Mouse (Mus musculus) hindlimb bud, embryonic 11.5 days (tissue): ENCODE data around the gene Klf7.
"Not testable (repeated sequence)": the region's sequence is repeated elsewhere in the genome, so short reads cannot be mapped to it uniquely, and the experiment has no call there.

Experiments used
- DNase-seq: peaks from one replicate; pipeline ENCODE4 v3.0.0-alpha.2; 2012; ENCODE audit warnings: low read depth, low spot score; ENCODE audit errors: extremely low spot score

Klf7 gene

DNA sequence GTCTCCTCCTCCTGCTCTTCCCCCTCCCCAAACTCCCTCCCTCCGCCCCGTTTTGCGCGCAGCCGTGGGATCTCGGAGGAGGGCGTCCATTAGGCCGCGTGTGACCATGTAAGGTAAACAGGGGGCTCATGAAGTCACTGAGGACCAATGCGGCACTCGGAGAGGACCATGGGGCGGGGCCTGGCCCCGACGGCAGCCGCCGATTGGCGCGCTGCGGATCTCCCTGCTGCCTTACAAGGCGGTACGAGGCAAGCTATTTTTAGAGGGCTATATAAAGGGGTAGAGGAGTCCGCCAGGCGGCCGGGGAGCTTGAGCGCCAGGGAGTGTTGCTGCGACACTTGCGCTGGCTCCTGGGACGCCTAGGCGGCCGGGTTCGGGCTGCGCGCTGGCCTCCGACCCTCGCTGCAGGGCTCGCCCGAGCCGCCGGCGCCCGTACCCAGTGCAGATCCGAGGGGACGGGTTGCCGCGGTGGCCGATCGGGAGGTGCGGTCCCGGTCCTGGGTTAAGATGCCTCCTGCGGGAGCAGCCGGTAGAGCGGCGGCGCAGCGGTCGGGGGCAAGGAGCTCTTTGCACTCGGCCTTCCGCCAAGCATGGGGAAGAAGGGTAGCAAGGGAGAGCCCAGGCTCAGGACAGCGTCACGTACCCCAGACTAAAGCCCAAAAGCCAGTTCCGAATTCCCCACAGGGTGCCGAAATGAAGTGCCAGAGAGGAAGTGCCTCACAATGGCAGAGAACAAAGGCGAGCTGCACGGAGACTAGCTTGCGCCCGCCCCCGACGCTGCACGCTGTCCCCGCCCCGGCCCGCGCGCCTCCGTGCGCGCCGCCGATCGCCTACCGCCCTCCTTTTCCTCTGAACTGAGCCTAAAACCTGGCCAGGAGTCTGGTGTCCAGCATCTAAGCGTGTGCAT, at the start of gene Klf7:
Klf7 (minus strand) TSS at position 724 of the 907 bp plus-strand sequence.
- peak; percentile 92 for DNase-seq

DNA sequence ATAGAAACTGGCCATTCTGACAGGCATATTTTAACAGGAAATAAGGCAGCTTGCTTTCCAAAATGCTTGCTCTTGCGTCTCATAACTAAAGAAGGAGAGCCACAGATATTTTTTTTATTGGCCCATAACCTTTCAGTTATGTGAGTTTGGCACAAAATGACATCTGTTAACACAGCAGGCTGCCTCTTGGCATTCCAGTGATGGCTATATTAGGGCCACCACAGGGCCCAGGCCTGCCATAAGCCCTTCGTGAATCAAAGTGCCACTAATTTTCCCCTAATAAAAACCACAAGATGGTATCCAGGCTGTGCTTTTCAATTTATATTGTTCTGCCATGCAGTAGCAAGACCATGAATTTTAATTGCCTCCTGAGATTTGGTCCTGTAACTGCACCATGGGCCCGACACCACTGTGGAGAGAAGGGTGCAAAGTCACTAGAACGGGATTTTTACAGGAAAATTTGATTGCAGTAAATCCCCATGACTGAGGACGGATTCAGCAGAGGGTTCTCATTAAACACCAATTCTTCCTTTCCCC, 42.5 kb upstream of the Klf7 start:
- peak; percentile 56 for DNase-seq

DNA sequence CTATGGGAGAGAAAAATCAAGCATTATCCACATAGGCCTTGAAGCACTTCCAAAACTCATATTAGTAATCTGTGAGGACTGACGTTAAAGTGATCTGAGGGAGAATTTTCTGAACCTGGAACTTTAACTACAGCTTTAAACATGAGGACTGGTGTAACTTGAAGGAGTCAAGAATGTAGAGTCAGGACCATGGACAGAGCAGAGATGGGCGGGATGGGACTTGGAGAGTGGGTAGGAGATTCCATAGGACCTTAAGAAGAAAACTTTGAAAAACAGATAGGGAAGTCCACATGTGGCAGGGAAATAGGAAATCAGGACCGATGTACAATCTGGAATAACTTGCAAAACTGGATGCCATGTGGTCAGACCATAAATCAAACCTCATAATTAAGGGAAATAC, 36.7 kb upstream of the Klf7 start:
- peak; percentile 56 for DNase-seq

DNA sequence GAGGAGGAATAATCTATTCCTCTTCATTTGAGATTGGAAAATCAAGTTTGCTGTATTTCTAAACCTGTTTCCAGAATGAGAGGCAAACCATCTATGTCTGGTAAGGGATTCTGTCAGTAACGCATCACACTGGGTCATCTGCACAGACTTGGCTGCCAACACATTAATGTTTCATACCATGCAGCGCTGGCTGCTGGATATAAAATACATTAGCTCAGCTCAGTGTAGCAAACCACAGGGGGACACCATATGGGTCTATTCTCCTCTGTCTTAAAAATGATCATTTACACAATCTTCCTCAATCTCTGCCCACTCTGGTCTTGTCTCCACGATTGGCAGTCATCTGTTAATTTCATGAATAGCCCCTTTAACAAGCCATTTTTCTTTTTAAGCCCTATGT, 27.1 kb upstream of the Klf7 start:
- DNase-seq, result no peak

DNA sequence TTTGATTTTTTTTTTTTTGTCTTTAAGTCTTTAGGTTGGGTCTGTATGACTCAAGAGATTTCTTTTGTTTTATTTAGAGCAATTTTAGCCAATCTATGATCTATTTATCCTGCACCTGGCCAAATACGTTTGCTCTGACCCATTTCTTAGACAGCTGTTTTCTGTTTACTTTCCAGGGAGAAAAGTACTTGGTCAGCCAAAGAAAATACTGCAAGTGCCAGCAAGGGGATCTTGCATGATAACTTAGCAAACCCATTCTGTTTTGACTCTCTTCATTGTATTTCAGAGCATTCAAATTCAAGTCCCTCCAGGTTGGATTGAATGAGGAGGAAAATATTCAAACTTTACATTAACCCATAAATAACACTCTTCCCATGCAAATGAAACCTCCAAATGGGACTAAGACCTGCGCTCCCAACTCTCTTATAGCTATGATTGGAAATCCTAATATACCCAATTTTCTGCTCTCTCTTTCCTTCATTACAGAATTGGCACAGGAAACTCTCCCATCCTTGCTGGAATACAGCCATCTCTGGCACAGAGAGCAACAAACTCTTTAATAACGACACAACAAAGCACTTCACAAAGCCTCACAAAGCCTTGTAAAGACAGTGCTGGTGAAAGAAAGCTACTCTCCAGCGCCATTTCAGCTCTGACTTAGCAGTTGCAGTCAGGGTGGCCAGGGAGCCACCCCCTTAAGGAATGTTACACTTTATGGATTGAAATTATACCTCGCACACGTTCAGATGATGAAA, 20.8 kb upstream of the Klf7 start:
- DNase-seq, result no peak

DNA sequence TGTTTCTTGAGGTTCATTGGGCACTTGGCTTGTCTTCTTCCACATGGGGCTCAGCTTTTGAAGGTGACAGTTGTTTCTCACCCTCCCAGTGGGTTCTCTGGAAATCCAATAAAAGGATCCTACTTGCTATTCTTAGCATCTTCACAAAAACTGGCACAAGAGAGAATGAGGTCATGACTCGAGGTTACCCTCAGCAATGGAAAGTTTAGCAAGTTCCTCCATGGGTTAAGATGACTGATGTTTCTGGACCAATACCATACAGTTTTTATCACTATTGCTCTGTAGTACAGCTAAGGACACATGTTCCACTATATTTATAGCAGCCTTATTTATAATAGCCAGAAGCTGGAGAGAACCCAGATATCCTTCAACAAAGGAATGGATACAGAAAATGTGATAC, 12.4 kb upstream of the Klf7 start:
- DNase-seq, result no peak

DNA sequence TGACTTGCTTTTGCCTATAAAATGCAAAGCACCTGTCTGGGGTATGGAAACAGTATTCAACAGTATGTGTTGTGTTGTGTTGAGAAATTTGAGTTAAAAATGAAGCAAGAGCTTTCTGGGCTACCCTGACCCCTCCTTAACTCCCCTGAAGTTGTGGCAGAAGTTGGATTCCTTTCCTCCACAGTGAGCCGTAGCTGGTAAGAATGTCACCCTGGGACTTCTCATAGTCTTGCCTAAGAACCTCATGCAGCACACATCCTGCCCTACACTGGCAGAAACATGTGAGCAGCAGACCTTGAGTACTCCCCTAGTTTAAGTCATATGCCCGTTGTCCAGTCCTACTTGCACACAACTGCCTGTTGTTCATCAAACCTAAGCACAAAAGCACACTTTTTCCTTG, 4.7 kb upstream of the Klf7 start:
- no peak for DNase-seq

DNA sequence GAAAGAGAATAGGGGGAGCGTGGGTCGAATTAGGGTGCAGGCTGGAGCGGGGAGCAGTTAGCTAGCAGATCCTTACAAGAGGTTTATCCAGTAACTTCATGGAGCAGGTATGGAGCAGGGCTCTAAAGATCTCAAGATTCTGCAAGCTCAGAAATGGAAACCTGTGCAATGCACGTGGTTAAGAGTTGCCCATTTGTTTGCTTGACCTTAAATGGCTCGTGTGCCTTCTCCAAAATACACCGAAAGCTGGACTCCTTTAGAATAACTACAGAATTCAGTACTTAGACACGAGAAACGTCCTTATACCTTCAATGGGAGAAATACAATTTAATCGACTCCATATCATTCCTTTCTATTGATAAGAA, 366 bp upstream of the Klf7 start:
- DNase-seq, result no peak

DNA sequence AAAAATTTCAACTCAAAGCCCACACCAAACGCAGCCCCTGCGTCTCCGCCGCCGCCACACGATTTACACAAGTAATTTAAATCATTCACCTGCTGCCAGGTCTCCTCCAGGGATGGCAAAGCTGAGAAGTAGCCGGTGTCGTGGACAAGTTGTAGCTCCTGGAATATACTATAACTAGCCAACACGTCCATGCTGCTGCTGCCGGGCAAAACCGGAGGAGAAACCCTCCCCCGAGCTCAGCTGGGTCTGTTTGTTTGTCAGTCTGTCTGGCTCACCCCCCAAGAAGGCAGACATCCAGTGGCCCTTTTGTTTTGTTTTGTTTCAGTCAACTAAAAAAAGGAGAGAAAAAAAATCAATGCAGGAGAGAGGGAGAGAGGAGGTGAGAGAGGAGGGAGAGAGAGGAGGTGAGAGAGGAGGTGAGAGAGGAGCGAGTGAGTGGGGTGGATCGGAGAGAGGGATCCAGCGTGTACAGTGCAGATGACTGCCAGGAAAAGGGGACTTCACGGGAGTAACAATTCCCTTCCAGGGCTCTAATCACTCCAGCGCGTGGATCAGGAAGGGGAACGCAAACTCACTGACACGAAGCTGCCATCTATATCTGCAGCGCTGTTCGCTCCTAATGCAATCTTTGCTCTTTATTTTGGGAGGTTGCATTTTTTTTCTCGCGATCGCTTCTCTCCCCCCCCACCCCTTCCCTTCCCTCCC, 1.1 kb downstream of the Klf7 start:
- DNase-seq, result peak; percentile 30

DNA sequence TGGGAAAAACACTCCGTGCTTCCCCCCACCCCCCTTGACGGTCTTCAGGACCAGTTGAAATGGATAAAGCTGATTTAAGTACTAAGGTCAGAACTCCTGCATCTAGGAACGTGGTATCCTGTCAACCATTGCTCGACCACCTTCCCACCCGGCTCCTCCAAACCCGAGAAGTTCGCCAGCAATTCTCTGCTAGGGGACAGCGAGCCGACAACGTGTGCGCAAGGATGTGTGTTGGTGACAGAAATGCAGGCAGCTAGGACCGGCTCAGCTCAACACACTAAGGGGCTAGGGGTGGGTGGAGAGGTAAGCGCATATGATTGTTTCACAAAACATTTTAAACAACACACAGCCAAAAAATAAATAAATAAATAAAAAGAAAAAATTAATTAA, 1.7 kb downstream of the Klf7 start:
- DNase-seq, result no peak

DNA sequence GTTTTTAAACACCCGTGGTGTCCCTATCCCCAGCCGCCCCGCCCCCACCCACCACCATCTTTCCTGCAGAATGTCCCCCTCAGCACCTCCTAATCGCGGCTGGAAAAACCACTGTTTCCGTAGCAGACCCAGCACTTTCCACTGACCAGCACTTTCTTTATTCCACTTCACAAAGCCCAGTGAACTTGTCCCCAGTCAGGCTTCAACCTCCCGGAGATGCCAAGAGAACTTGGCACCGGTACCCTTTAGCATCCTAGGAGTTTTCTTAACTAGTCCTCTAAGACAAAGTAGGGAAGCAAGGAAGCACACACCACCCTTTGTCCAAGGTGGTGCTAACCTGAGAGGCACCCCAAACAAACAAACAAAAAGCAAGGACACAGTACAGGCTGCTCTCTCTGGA, 2.2 kb downstream of the Klf7 start:
- no peak for DNase-seq

DNA sequence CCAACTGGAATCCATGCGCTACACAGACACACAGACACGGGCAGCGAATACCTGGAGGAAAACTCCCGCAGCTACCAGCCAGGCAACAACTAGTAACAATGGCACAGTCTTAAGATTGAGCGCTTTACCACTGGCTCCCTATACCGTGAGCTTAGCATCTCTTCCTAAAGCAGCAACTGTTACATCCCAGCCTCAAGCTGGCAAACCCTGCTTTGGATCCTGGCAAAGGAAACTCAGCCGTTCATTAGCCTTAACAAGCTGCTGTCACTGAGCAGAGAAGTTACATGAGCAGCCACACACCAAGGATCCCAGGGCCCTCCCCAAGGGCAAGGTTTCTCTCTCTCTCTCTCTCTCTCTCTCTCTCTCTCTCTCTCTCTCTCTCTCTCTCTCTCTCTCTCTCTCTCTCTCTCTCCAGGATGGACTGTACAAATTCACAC, 2.7 kb downstream of the Klf7 start:
- no peak for DNase-seq

DNA sequence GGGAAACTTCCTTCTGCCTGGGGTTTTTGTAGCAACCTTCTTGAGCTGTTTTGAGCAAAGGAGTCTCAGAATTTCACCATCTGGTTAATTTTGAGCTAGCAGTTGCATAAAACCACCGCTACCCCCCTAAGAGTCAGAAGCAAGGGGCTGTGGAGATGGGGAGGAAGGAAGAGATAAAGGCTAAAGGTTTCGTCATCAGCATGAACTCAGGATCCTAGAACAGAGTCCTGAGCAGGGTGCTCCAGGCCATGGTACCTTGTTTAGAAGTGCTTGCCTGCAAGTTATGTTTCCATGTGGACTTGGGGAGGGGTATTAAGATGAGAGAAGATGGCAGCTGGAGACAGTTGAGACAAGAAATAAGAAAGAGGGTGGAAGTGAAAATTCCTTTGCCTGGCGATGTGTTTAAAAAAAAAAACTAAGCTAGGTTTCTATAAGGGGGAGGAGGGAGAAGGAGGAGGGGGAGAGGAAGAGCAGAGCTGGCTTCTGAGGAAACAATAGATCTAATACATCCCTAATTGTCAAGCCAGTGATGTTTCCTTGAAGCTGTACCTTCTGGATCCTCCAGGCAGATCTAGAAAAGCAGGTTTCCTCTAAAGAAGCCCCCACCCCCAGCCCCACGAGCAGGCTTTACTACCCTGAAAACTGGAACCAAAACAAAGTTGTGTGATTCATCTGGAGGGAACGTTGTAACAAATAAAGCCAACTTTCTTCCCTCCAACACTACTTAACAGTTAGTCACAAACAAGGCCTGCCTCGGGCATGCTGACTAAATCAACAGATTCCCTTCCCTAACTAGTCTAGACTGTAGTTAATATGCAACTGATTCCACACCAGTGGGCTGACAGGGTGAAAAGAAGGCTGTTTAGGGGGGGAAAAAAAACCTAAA, 3.6 kb downstream of the Klf7 start:
- DNase-seq, result no peak

DNA sequence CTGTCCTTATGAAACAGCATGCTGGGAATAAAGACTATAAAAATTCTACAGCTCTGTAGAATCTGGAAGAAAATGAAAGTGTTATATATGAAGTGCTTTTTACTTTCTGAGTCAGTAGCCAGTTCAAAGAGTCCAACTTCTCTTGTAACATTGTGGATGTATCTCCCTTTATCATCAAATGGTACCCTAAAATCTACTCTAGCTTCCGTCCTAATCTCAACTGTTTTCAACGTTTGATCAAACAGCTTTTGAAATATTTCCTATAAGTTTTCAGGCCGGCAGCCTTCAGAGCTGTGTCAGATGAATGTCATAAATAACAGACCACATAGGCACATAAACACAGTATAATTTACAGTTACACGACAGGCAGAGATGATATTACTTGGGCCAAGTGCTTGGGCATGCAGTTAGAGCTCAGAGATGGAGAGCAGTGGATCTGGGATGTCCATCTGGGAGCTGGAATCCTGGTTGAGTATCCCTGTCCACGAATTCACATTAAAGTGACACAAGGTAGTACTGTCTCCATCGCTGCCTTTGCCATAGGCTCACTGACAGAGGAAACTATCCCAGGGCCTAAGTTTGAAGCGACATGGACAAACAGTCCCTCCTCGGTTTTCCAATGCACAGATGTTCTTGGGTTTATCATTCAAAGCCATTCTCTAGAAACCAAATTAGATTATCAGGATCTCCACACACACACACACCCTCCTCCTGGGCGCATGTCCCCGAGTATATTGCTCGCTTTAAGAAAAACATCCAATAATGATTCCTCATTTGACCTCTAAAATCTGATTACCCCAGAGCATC, 4.4 kb downstream of the Klf7 start:
- DNase-seq, result no peak

DNA sequence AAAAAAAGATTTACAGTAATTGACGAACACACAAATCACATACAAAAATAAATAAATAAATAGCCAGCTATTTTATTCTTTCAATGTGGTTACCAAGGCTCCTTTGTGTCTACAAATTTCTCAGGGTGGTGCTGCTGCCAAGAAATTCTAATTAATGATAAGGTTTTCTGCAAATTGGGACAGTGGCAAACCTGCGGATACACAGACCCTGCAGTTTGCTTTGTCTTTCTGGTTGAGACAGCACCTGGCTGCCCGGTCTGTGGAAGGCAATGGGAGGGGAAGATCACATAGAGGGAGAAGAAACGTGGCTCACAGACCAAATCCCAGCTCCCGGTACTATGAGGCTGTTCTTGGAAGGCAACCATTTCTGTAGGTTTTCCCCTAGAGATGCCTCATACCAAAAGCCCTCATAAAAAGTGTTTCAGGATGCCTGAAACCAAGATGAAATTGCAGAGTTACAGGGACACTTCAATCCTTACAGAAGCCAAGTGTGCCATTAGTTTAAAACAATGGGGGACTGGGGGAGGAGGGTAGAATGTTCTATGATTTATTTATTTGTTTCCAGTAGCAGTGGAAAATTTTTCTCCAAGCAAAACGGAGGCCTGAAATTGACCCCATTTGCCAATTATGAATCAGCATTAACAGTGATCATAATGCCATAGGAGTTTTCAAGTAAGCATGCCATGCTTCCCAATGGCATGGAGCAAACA, 5.2 kb downstream of the Klf7 start:
- no peak for DNase-seq

DNA sequence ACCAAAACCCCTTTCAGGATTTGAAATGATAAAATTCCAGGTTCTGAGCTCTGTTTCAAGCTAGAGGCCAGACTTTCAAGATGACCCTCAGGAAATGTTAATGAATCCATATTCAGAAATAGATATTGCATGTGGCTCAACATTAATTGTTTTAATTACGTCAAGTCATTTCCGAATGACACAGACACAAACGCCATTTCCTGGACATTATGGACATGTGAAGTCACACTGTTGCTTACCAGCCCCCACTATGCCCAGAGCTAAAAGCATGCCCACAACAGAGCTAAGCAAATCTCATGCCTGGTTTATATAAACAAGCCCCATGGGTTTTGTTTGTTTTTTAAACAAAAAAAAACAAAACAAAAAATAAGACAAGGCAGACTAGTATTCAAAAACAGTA, 7.5 kb downstream of the Klf7 start:
- DNase-seq, result no peak

DNA sequence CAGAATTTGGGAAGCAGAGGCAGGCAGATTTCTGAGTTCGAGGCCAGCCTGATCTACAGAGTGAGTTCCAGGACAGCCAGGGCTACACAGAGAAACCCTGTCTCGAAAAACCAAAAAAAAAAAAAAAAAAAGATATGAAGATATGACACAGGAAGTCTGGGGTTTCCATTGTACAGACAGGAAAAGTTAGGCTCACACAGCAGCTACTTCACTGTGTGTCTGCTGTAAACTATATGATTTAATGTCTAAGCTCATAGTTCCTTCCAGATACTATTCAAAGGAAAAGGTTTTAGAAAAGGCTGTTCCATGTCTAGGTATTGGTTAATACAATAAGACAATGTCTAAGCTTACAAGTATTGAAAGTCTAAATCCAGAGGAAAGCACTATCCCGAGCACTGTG, 13.4 kb downstream of the Klf7 start:
- DNase-seq, result not testable (repeated sequence)

DNA sequence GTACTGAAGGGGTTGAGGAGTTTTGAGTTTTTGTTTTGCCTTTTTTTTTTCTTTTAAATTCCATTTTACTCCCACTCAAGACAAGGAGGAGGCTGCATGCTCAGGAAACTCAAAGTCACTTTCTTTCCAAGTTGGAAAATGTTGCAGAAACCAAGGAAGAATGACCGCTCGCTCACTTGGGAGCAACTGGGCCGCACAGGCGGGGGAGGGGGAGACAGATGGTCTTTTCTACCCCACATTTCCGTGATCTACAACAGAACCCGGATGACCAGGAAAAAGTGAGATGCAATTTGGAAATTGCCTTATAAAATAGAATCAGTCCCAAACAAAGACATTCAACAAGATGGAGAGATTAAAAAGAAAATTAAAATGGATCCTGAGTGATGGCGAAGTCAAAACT, 14.6 kb downstream of the Klf7 start:
- DNase-seq, result no peak

DNA sequence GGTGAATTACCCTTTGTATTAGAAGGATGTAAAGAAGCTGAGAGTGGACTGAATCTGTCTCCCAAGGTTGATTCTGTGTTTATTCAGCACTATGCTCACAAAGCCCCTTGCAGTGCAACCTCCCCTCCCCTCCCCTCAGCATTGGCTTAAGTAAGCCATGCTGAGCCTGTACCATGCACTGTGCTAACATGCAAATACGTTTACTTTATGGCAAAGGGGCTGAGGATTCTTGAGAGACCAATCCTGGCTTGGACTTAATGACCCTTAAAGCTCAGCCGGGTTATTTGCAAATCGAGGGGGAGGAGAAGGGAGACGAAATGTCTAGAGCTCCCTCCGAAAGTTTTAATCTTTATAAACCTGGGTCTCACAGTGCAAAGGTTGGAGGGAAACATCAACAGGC, 16.0 kb downstream of the Klf7 start:
- DNase-seq, result no peak
